Comparison of ENCODE assay signal across 11 mouse cellular contexts in the genomic region with DNA sequence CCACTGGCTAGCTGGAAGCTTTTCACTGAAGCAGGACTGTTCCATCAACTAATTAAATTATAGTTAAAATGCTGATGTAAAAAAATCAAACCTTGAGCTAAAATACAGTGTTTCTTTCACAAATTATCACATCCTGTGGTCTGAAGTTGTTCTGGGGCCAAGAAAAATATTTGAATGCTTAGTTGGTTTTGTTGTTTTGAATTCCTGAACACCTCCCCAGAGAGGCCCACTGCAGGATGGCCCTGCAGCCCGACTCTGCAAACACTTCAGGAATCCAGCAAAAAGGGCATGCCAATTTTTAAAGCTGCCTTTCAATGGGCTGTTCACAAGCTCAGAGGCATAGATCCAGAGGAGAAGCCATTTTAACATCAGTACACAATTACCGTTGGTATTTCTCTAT. TPM values are rescaled to one million over a fixed set of nuclear protein-coding genes. Genes with fewer than 3 reads are reported as not detected.
DNase-seq lines count a peak whose midpoint lies in the region; ATAC-seq and TF ChIP-seq lines count a peak whose summit lies in the region.
"Had no signal": no experiment of that assay in that cellular context is flagged by ENCODE, and none has a peak within 500 bp of the region (broad histone marks: within the 10 kb centered on the region; RNA-seq: fewer than 3 reads in every experiment).

No protein-coding gene starts in this region.

- no peaks in the 10 kb centered on the region for H3K36me3 ChIP-seq in lung, postnatal 0 days (ENCODE audit: insufficient read depth, low read length)
- H3K36me3 ChIP-seq in heart, embryonic 14.5 days (ENCODE audit: control insufficient read depth, insufficient read depth, low read length), result no peaks in the 10 kb centered on the region
- H3K36me3 ChIP-seq in neural tube, embryonic 15.5 days, result 0 out of 2 replicates have a peak, but pooled peaks cover 4% of the 10 kb centered on the region
- H3K36me3 ChIP-seq: forebrain, embryonic 10.5 days had no signal

- H3K4me3 ChIP-seq in lung, postnatal 0 days (ENCODE audit: low read depth, low read length), result no peak overlapping the region
- H3K4me3 ChIP-seq in heart, embryonic 14.5 days (ENCODE audit: control insufficient read depth in 1 of 2, insufficient read depth in 1 of 2, low read depth in 1 of 2, low read length in 2 of 2), result no peak overlapping the region
- H3K4me3 ChIP-seq in neural tube, embryonic 15.5 days (replicated peaks), result no peak overlapping the region
- H3K4me3 ChIP-seq: forebrain, embryonic 10.5 days had no signal

- peak; percentile 47 for DNase-seq in gastrocnemius, adult 18-20 months (ENCODE audit: low spot score)
- DNase-seq in gastrocnemius, postnatal 36 days, result no peak
- peak; percentile 15 for DNase-seq in lung, postnatal 0 days (ENCODE audit: low spot score)
- no peak for DNase-seq in lung, adult 18-20 months
- no peak for DNase-seq in cerebellum, postnatal 25 days
- no peak for DNase-seq in cerebellum, adult 8-10 months
- DNase-seq: B cell, adult 2 months had no signal

- no peak for TF ChIP-seq CTCF in lung, postnatal 0 days (IDR thresholded peaks at IDR 0.05)

- H3K27ac ChIP-seq in lung, postnatal 0 days (ENCODE audit: low read length), result no peak overlapping the region
- peak overlapping the region; percentile 64 to 67 for H3K27ac ChIP-seq in heart, embryonic 14.5 days (replicated peaks in 1 of 2; ENCODE audit: control insufficient read depth in 1 of 2, insufficient read depth in 1 of 2, low read depth in 2 of 2, low read length in 2 of 2)
- peak overlapping the region; percentile 25 for H3K27ac ChIP-seq in neural tube, embryonic 15.5 days (replicated peaks)
- H3K27ac ChIP-seq: forebrain, embryonic 10.5 days; liver, embryonic 14.5 days had no signal

- H3K9me3 ChIP-seq in lung, postnatal 0 days (ENCODE audit: low read length), result no peaks in the 10 kb centered on the region
- H3K9me3 ChIP-seq in heart, embryonic 14.5 days (ENCODE audit: control insufficient read depth, low read length), result no peaks in the 10 kb centered on the region
- no peaks in the 10 kb centered on the region for H3K9me3 ChIP-seq in neural tube, embryonic 15.5 days (replicated peaks)
- H3K9me3 ChIP-seq: forebrain, embryonic 10.5 days had no signal

- no peak for ATAC-seq in lung, postnatal 0 days
- ATAC-seq in heart, embryonic 14.5 days (ENCODE audit: insufficient number of reproducible peaks, insufficient read depth, low FRiP score, low read depth), result peak; percentile 51; the same call in 1 of the 2 replicates
- no peak for ATAC-seq in neural tube, embryonic 15.5 days (ENCODE audit: low FRiP score)

- no peak overlapping the region for H3K9ac ChIP-seq in lung, postnatal 0 days (replicated peaks; ENCODE audit: low read depth)
- H3K9ac ChIP-seq in heart, embryonic 14.5 days (ENCODE audit: low read length), result no peak overlapping the region
- H3K9ac ChIP-seq in neural tube, embryonic 15.5 days (replicated peaks), result no peak overlapping the region
- H3K9ac ChIP-seq: liver, embryonic 14.5 days had no signal

- no peak overlapping the region for H3K4me2 ChIP-seq in lung, postnatal 0 days (replicated peaks; ENCODE audit: low read depth, low read length)
- H3K4me2 ChIP-seq in heart, embryonic 14.5 days (ENCODE audit: low read length), result no peak overlapping the region
- no peak overlapping the region for H3K4me2 ChIP-seq in neural tube, embryonic 15.5 days

- no peaks in the 10 kb centered on the region for H3K27me3 ChIP-seq in lung, postnatal 0 days (replicated peaks; ENCODE audit: insufficient read depth, low read length)
- no peaks in the 10 kb centered on the region for H3K27me3 ChIP-seq in heart, embryonic 14.5 days (ENCODE audit: control insufficient read depth, insufficient read depth, low read length)
- no peaks in the 10 kb centered on the region for H3K27me3 ChIP-seq in neural tube, embryonic 15.5 days (replicated peaks)

- no peaks in the 10 kb centered on the region for H3K4me1 ChIP-seq in lung, postnatal 0 days (ENCODE audit: insufficient read depth, low read depth, low read length)
- H3K4me1 ChIP-seq in heart, embryonic 14.5 days (ENCODE audit: control insufficient read depth in 2 of 2, insufficient read depth in 2 of 2, low read length in 2 of 2), result peaks cover 0 to 4% of the 10 kb centered on the region in 2 experiments; a peak in 3 of 4 replicates
- peaks cover 3% of the 10 kb centered on the region; the same call in 1 of the 2 replicates for H3K4me1 ChIP-seq in neural tube, embryonic 15.5 days

- no peak for TF ChIP-seq EP300 in lung, postnatal 0 days (IDR thresholded peaks at IDR 0.05)

- WGBS in lung, postnatal 0 days, result 28% methylated on average over 2 of the region's 2 CpGs
- WGBS in heart, embryonic 14.5 days, result 43% methylated on average over 2 of the region's 2 CpGs
- 71% methylated on average over 2 of the region's 2 CpGs for WGBS in neural tube, embryonic 15.5 days

- intact Hi-C loops in gastrocnemius, postnatal 36 days (cut with DNase I), result no loop called here

RNA-seq across cellular contexts. Expression of a gene that starts 54.2 kb away (rescaled TPM):
- 1 to 10 TPM; 4.6 to 6.3 TPM for total RNA-seq in gastrocnemius, adult 18-20 months (2021)
- 1 to 10 TPM; 4.7 to 5.8 TPM for total RNA-seq in gastrocnemius, postnatal 36 days (2021)
- 6.8 and 7.5 TPM in 2 replicates for polyA plus RNA-seq in lung, postnatal 0 days (2015; fragmentation: Nextera tagmentation; extraction: Ambion mirVana)
- 12.6 and 12.7 TPM in 2 replicates for polyA plus RNA-seq in heart, embryonic 14.5 days (2014; fragmentation: Nextera tagmentation; extraction: Ambion mirVana)
- polyA plus RNA-seq in neural tube, embryonic 15.5 days (2015; fragmentation: Nextera tagmentation; extraction: Ambion mirVana), result 19.6 and 21.4 TPM in 2 replicates

Comparison
In these comparisons a context has a peak if more than half of its experiments do, and no peak if none do; other contexts are left out.
1. DNase-seq: peak in gastrocnemius, adult 18-20 months (single experiment) and lung, postnatal 0 days (single experiment); none in gastrocnemius, postnatal 36 days (0 of 2), lung, adult 18-20 months (0 of 2), cerebellum, postnatal 25 days (0 of 2) and cerebellum, adult 8-10 months (single experiment).